Mouse (Mus musculus) sigmoid colon, adult 10 weeks (tissue): ENCODE results near the gene Ogfod3. TPM values are rescaled to one million over a fixed set of nuclear protein-coding genes. Genes with fewer than 3 reads are reported as not detected.

ENCODE experiments used
- polyA plus RNA-seq: library from polyadenylated mRNA; stranded (reverse); fragments of 350-450 nt; fragmentation: Illumina TruSeq; extraction: RNeasy Lipid Tissue Mini Kit (QIAGEN cat#74804); gene quantifications from one replicate; pipeline ENCODE4 v1.2.3, GENCODE M21; 2014; ENCODE audit warnings: low read depth, low replicate concordance

Gene Ogfod3
- polyA plus RNA-seq, result 2.3 TPM

GRCm38 (mm10) chr11:121204161-121205006 is at the start of gene Ogfod3, which contains the start of gene Hexdc:
Gene Ogfod3, minus strand, starts transcription at chr11:121204711.
Gene Hexdc, plus strand, starts transcription at chr11:121204433.

GRCm38 (mm10) chr11:121236564-121237344 is 32.2 kb upstream of the Ogfod3 start, which contains the start of gene Narf:
Gene Narf, plus strand, starts transcription at chr11:121237253.

GRCm38 (mm10) chr11:121229018-121229439 is 24.5 kb upstream of the Ogfod3 start, which contains the start of gene Cybc1:
Gene Cybc1, minus strand, starts transcription at chr11:121229322.

GRCm38 (mm10) chr11:121159971-121160370 is 44.5 kb downstream of the Ogfod3 start, which contains the start of gene Uts2r:
Gene Uts2r, plus strand, starts transcription at chr11:121160271.

GRCm38 (mm10) chr11:121145865-121146264 is 58.6 kb downstream of the Ogfod3 start, which contains the start of gene Tex19.1:
Gene Tex19.1, plus strand, starts transcription at chr11:121146143.

Other genes starting within 250 kb of the Ogfod3 start
- gene Csnk1d, start 213.4 kb downstream of the Ogfod3 start, polyA plus RNA-seq, result 69.7 TPM
- gene Cd7, start 165.3 kb downstream of the Ogfod3 start, polyA plus RNA-seq, result not detected
- 278 TPM for gene Sectm1b, start 141.1 kb downstream of the Ogfod3 start, polyA plus RNA-seq
- 6.2 TPM for gene Sectm1a, start 123.5 kb downstream of the Ogfod3 start, polyA plus RNA-seq
- gene Tex19.2, start 86.0 kb downstream of the Ogfod3 start, polyA plus RNA-seq, result not detected
- not detected for gene Tex19.1, start 58.6 kb downstream of the Ogfod3 start, polyA plus RNA-seq
- gene Uts2r, start 44.4 kb downstream of the Ogfod3 start, polyA plus RNA-seq, result not detected
- gene Hexdc, start 278 bp downstream of the Ogfod3 start, polyA plus RNA-seq, result 11.2 TPM
- gene Cybc1, start 24.6 kb upstream of the Ogfod3 start, polyA plus RNA-seq, result 13.2 TPM
- 26.2 TPM for gene Narf, start 32.5 kb upstream of the Ogfod3 start, polyA plus RNA-seq
- 12.0 TPM for gene Foxk2, start 55.3 kb upstream of the Ogfod3 start, polyA plus RNA-seq
- gene Wdr45b, start 149.7 kb upstream of the Ogfod3 start, polyA plus RNA-seq, result 65.0 TPM
- 2.1 TPM for gene Rab40b, start 183.5 kb upstream of the Ogfod3 start, polyA plus RNA-seq
- 9.4 TPM for gene Fn3krp, start 216.7 kb upstream of the Ogfod3 start, polyA plus RNA-seq
- 2.0 TPM for gene Fn3k, start 230.2 kb upstream of the Ogfod3 start, polyA plus RNA-seq
- gene Tbcd, start 247.2 kb upstream of the Ogfod3 start, polyA plus RNA-seq, result 26.4 TPM